Mouse (Mus musculus): Measurements from ENCODE around the gene Abtb2.

DNA sequence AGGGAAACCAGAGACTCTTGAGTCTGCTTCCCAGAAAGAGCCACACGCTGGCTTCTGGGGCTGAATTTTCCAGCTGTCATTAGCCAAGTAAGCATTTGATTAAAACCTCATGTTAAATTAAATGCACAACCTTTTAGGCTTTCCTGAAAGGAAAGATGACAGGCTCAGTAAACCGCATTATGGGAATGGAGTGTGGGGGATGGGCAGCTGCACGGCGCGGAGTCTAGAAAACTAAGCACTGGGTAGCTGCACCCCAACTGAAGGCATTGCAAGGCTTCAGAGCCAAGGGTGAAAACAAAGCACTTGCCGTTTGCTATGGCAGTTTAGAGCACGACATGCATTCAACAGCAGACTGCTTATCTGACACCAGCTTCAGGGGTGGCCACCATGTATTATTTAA lies 2.1 kb downstream of the Abtb2 start:
- TF ChIP-seq CTCF (IDR thresholded peaks at IDR 0.05; ENCODE audit: low read depth) (no peak), EP300 (IDR thresholded peaks at IDR 0.05; ENCODE audit: low read depth) (no peak)
